Mouse (Mus musculus) G1E (cell line): Measurements from ENCODE around the gene Olfr844.

Experiments
- CTCF ChIP-seq: IDR thresholded peaks from 2 replicates; pipeline ENCODE4 v1.5.1; 2012; ENCODE audit warnings: low read depth, low read length, inconsistent platforms, mixed read lengths
- GATA2 ChIP-seq: IDR thresholded peaks from 2 replicates; pipeline ENCODE4 v1.6.1; 2012; ENCODE audit warnings: low read depth, low read length, inconsistent platforms, borderline replicate concordance

GRCm38 (mm10) chr9:19336157-19336556, 20.0 kb downstream of the Olfr844 start, which contains the start of gene Olfr845:
- TF ChIP-seq GATA2 = no peak
- TF ChIP-seq CTCF = no peak
